Mouse (Mus musculus) kidney, postnatal 0 days (tissue): ENCODE results near the gene Sephs2. TPM values are rescaled to one million over a fixed set of nuclear protein-coding genes. Genes with fewer than 3 reads are reported as not detected.

ENCODE experiments used
- ATAC-seq: fragments of 200-750 bp; cut with Nextera tagmentation; replicated peaks from 2 replicates; pipeline ENCODE4 v1.8.0; 2017; ENCODE audit warnings: low read depth, moderate number of reproducible peaks, moderate TSS enrichment, moderate library complexity; ENCODE audit not compliant: low FRiP score
- DNase-seq: peaks from one replicate; pipeline ENCODE4 v3.0.0-alpha.2; 2016; ENCODE audit warnings: low spot score
- H3K27ac ChIP-seq: fragments of 300-500 bp; sonication (generic); 2 replicates; pipeline ENCODE4 v1.5.1; 2014; ENCODE audit warnings: mild to moderate bottlenecking
- H3K27me3 ChIP-seq: fragments of 300-500 bp; sonication (generic); 2 replicates; pipeline ENCODE4 v1.6.1; 2014; ENCODE audit warnings: low read length, mixed read lengths; ENCODE audit not compliant: insufficient read depth
- H3K36me3 ChIP-seq: fragments of 300-500 bp; sonication (generic); 2 replicates; pipeline ENCODE4 v1.6.1; 2014; ENCODE audit warnings: low read length, mixed read lengths; ENCODE audit not compliant: insufficient read depth
- H3K4me1 ChIP-seq: fragments of 300-500 bp; sonication (generic); replicated peaks from 2 replicates; pipeline ENCODE4 v1.6.1; 2014; ENCODE audit warnings: antibody characterized with exemption, low read length, mixed read lengths; ENCODE audit not compliant: insufficient read depth
- H3K4me2 ChIP-seq: fragments of 300-500 bp; sonication (generic); 2 replicates; pipeline ENCODE4 v1.6.1; 2014; ENCODE audit warnings: mild to moderate bottlenecking, low read length, moderate library complexity, mixed read lengths
- H3K4me3 ChIP-seq: fragments of 300-500 bp; sonication (generic); replicated peaks from 2 replicates; pipeline ENCODE4 v1.5.1; 2014; ENCODE audit warnings: low read depth, low read length
- H3K9ac ChIP-seq: fragments of 300-500 bp; sonication (generic); 2 replicates; pipeline ENCODE4 v1.6.1; 2014; ENCODE audit warnings: low read depth, low read length
- H3K9me3 ChIP-seq: fragments of 300-500 bp; sonication (generic); replicated peaks from 2 replicates; pipeline ENCODE4 v1.6.1; 2016; ENCODE audit warnings: low read length, inconsistent platforms, mixed read lengths
- CTCF ChIP-seq: IDR thresholded peaks from 2 replicates; pipeline ENCODE4 v1.5.1; 2016; ENCODE audit warnings: antibody characterized with exemption, low read depth, mild to moderate bottlenecking, moderate library complexity
- WGBS: fragments of 180-500 bp; shearing (Covaris S2); extraction: QIAGEN DNeasy Blood & Tissue Kit; methylation state at CpG from one replicate; pipeline ENCODE4 v1.1.7; 2014; 5-methylcytosine and 5-hydroxymethylcytosine counted together
- polyA plus RNA-seq: library from polyadenylated mRNA; unstranded; fragments of >200 nt; fragmentation: Nextera tagmentation; extraction: Ambion mirVana; gene quantifications from 2 replicates; pipeline ENCODE4 v1.2.1, GENCODE M21; 2015

Sephs2 gene
- polyA plus RNA-seq, 1 experiment from 2014 or later: 207 TPM

DNA sequence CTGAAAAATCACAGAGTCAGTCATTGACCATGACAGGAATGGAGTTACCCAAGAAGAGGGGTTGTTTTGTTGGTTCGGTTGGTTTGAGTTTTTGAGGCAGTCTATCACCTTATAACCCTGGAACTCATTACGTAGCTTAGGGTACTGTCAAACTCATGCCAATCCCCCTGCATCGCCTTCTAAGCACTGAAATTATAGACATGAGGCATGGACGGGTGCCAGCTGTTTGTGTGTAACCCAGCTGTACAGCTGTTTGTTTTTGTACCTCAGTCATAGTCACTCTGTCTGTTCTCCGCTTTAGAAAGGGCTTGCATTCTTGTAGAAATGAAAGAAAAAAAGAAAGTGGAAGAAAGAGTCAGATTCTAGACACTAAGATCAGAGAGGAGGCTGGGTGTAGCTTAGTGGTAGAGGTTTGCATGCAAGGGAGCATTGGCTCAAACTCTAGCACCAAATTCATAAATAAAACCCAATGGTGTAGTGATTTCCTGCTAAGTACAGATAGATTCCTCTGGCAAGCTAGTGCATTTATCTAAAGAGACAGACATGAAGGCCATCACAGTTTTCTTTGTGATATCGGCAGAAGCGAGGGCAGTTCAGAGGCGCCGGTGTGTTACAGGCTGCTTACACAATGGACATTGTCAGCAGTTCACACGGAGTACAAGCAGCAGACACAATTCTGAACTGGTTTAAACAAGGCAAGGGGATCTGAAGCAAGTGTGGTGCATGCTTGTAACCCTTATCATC lies 11.5 kb downstream of the Sephs2 start:
- H3K9ac ChIP-seq: no peak overlapping the region
- H3K4me1 ChIP-seq: peaks cover 7% of the 10 kb centered on the region; the same call in 1 of the 2 replicates
- H3K27ac ChIP-seq: no peak overlapping the region
- 78% methylated on average over 10 of the region's 10 CpGs for WGBS
- DNase-seq (no peak), ATAC-seq (no peak)
- no peak overlapping the region for H3K4me3 ChIP-seq
- no peaks in the 10 kb centered on the region for H3K9me3 ChIP-seq
- TF ChIP-seq CTCF: no peak
- no peaks in the 10 kb centered on the region for H3K36me3 ChIP-seq
- no peaks in the 10 kb centered on the region for H3K27me3 ChIP-seq
- H3K4me2 ChIP-seq: no peak overlapping the region

DNA sequence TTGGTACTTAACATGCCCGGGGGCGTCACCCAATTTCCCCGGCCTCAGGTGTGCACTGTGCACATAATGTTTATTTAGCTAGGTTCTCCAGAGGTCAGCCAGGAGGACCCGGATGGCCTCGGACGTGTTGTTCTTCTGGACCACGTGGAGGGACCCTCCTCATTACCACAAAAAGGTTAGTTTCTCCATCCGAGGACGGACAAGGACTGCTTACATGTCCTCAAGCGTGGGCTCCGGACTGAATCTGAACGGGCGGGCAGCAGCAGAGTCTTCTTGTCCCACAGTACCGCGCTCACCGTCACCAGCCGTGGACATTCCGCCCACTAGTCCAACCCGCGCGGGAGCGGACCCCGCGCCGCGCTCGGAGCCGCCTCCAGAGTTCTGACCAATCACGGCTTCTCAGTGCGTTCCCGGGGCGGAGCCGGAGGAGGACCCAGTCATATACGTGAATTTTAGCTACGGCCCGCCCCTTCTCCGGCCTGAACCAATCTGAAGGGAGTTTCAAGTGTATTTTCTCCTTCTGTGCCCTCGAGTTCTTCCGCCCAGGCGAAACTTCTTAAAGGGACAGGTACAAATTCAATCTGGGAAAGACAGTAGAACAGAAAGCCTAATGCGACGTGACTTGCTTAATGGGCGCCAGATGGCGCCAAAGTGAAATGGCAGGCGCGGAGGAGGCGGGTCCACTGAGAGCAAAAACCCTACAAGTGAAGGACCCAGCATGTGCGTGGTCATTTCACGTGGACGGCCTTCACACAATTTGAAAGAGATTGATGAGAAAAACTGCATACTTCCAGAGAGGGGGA lies 13.3 kb downstream of the Sephs2 start, which contains the start of gene Dctpp1:
Gene Dctpp1, minus strand, starts transcription at position 401 of the 803 bp plus-strand sequence.
- peaks cover 7% of the 10 kb centered on the region; the same call in 1 of the 2 replicates for H3K4me1 ChIP-seq
- peak within 1 kb of the TSS; percentile 77 for H3K4me2 ChIP-seq
- H3K27me3 ChIP-seq: no peaks in the 10 kb centered on the region
- TF ChIP-seq CTCF: peak; percentile 97
- no peak within 1 kb of the TSS for H3K27ac ChIP-seq
- no peaks in the 10 kb centered on the region for H3K36me3 ChIP-seq
- H3K9ac ChIP-seq: peak within 1 kb of the TSS; percentile 56
- no peaks in the 10 kb centered on the region for H3K9me3 ChIP-seq
- ATAC-seq (peak; percentile 95), DNase-seq (peak; percentile 100)
- H3K4me3 ChIP-seq: peak within 1 kb of the TSS; percentile 54
- under 1% methylated on average over 50 of the region's 50 CpGs for WGBS

DNA sequence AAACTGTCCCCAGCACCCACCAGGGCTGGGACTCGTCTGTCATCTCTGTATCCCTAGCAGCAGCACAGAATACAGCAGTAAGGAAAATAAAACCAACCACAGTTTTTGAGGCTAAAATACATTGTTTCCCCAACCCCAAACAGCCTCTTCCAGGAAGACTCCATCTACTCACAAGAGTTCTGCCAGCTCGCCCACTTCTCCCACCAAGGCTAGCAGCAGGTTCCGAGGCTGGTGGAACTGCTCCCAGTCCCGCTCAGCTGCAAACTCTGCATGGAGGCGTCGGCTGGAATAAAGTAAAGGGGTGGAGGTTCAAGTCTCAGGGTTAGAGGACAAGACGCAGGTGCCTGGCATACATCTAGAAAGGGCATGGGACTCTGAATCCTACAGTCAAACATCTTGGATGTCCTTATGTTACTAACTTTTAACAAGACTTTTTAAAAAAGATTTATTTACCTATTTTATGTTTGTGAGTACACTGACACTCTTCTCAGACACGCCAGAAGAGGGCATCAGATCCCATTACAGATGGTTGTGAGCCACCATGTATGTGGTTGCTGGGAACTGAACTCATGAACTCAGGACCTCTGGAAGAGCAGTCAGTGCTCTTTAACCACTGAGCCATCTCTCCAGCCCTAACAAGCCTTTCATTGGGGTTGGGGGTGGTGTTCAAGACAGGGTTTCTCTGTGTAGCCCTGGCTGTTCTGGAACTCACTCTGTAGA lies 14.5 kb downstream of the Sephs2 start:
- Histone ChIP-seq H3K9me3 (no peaks in the 10 kb centered on the region), H3K36me3 (no peaks in the 10 kb centered on the region), H3K27ac (no peak overlapping the region), H3K4me1 (peaks cover 13% of the 10 kb centered on the region), H3K4me3 (peak overlapping the region; percentile 54; the same call in 1 of the 2 replicates), H3K9ac (no peak overlapping the region), H3K27me3 (no peaks in the 10 kb centered on the region), H3K4me2 (peak overlapping the region; percentile 77)
- DNase-seq: no peak
- peak; percentile 34 for TF ChIP-seq CTCF
- ATAC-seq: no peak
- WGBS: 71% methylated on average over 8 of the region's 8 CpGs

DNA sequence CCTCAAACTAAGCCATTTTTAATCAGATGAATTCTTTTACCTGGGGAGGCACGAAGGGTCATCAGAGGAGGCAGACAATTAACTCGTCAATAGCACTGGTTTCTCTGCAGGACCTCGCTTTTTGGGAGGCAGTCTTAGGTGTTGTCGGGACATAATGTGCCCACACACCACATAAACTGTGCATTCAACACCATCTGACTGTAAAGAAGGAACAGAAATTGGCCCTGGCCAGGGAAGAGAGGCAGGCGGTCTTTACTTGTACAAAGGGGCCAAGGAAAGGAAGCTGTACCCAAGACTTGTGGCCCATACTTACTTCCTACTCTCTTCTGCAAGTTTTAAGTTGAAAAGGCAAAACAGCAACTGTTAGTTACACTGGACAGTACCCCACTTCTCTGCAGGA lies 17.3 kb downstream of the Sephs2 start:
- ATAC-seq: no peak
- H3K9ac ChIP-seq: no peak overlapping the region
- H3K27ac ChIP-seq: no peak overlapping the region
- H3K4me3 ChIP-seq: no peak overlapping the region
- no peak overlapping the region for H3K4me2 ChIP-seq
- 88% methylated on average over 5 of the region's 5 CpGs for WGBS
- H3K36me3 ChIP-seq: no peaks in the 10 kb centered on the region
- H3K27me3 ChIP-seq: no peaks in the 10 kb centered on the region
- no peaks in the 10 kb centered on the region for H3K9me3 ChIP-seq
- H3K4me1 ChIP-seq: peaks cover 13% of the 10 kb centered on the region
- TF ChIP-seq CTCF: no peak
- DNase-seq: no peak

DNA sequence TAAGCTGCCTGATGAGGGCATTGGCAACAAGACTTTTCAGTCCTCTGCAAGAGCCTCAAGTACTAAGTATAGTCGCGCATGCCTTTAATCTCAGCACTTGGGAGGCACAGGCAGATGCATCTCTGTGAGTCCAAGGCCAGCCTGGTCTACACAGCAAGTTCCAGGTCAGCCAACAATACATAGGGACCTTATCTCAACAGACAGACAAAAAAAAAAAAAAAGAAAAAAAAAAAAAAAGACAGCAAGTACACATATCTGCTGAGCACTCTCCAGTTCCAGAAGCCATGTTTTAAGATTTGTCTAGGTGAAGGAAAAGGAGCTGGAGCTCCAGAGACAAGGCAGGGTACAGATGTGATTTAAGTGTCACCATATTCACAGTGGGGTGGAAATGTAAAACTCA lies 17.9 kb downstream of the Sephs2 start:
- Histone ChIP-seq H3K9me3 (no peaks in the 10 kb centered on the region), H3K4me2 (no peak overlapping the region), H3K9ac (no peak overlapping the region), H3K27me3 (no peaks in the 10 kb centered on the region), H3K4me3 (no peak overlapping the region), H3K27ac (no peak overlapping the region), H3K4me1 (peaks cover 13% of the 10 kb centered on the region), H3K36me3 (no peaks in the 10 kb centered on the region)
- ATAC-seq (no peak), DNase-seq (no peak)
- WGBS: 86% methylated on average over 2 of the region's 2 CpGs
- no peak for TF ChIP-seq CTCF

DNA sequence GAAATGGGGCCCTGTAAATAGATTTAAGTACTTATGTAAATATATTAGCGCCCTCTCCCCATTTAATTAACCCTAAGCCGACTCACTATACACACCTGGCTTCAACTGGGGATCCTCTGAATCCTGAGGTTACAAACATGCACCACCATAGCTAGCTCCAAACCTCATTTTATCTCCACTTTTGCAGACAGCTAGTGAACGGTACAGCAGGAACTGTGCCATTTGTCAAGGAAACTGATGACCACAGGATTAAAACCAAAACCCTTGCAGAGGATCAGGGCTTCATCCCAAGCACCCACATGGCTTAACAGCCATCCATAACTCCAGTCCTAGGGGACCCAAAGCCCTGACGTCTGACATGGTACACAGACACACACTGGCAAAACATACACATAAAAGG lies 18.8 kb downstream of the Sephs2 start:
- no peaks in the 10 kb centered on the region for H3K9me3 ChIP-seq
- peak overlapping the region; percentile 69 for H3K9ac ChIP-seq
- ATAC-seq (no peak), DNase-seq (no peak)
- peak overlapping the region; percentile 92 for H3K4me2 ChIP-seq
- H3K4me3 ChIP-seq: peak overlapping the region; percentile 59
- no peaks in the 10 kb centered on the region for H3K27me3 ChIP-seq
- H3K27ac ChIP-seq: peak overlapping the region; percentile 88
- H3K36me3 ChIP-seq: no peaks in the 10 kb centered on the region
- no peak for TF ChIP-seq CTCF
- H3K4me1 ChIP-seq: peaks cover 12% of the 10 kb centered on the region
- WGBS: 8% methylated on average over 4 of the region's 4 CpGs
